Mouse (Mus musculus) right cerebral cortex, adult 18-20 months (tissue): ENCODE measurements around the gene Cyb561a3.

Experiments
- DNase-seq: peaks from one replicate; pipeline ENCODE4 v3.0.0; 2022; ENCODE audit warnings: mixed read lengths

The Cyb561a3 gene

GRCm38 (mm10) chr19:10591659-10592377 is 14.8 kb downstream of the Cyb561a3 start:
- DNase-seq, result no peak

GRCm38 (mm10) chr19:10598188-10598587 is 21.2 kb downstream of the Cyb561a3 start:
- DNase-seq, result no peak

- no peak for DNase-seq
Measured at GRCm38 (mm10) chr19:10599648-10600047, 22.7 kb downstream of the Cyb561a3 start.

- no peak for DNase-seq
Measured at GRCm38 (mm10) chr19:10602247-10602769, 25.3 kb downstream of the Cyb561a3 start.

- peak; percentile 85 for DNase-seq
Measured at GRCm38 (mm10) chr19:10602787-10603186, 25.8 kb downstream of the Cyb561a3 start.

- DNase-seq, result no peak
Measured at GRCm38 (mm10) chr19:10603660-10604523, 26.9 kb downstream of the Cyb561a3 start.

GRCm38 (mm10) chr19:10604534-10604933 is 27.6 kb downstream of the Cyb561a3 start:
- DNase-seq, result no peak

- DNase-seq, result peak; percentile 99
Measured at GRCm38 (mm10) chr19:10605293-10605900, 28.4 kb downstream of the Cyb561a3 start, which contains the start of the genes Ddb1 and Tkfc. TSS of gene Ddb1 (plus strand) at chr19:10605327. TSS of gene Tkfc (minus strand) at chr19:10605654.

GRCm38 (mm10) chr19:10605901-10606622 is 29.1 kb downstream of the Cyb561a3 start:
- no peak for DNase-seq

GRCm38 (mm10) chr19:10608573-10609240 is 31.7 kb downstream of the Cyb561a3 start:
- no peak for DNase-seq

- peak; percentile 37 for DNase-seq
Measured at GRCm38 (mm10) chr19:10634106-10634871, 57.3 kb downstream of the Cyb561a3 start, which contains the start of gene Vwce. TSS of gene Vwce (plus strand) at chr19:10634213.

GRCm38 (mm10) chr19:10634872-10635318 is 57.9 kb downstream of the Cyb561a3 start:
- peak; percentile 72 for DNase-seq

- DNase-seq, result no peak
Measured at GRCm38 (mm10) chr19:10637840-10638239, 60.9 kb downstream of the Cyb561a3 start.

GRCm38 (mm10) chr19:10640080-10640479 is 63.1 kb downstream of the Cyb561a3 start:
- no peak for DNase-seq

- DNase-seq, result no peak
Measured at GRCm38 (mm10) chr19:10640589-10641378, 63.8 kb downstream of the Cyb561a3 start.
